Mouse (Mus musculus) kidney, adult 2 months (tissue): Measurements from ENCODE around the gene Ewsr1.
A peak's percentile ranks its signal among the peaks of the same experiment; 100 is the strongest.

ENCODE experiments used
- CTCF ChIP-seq: fragments of 200-500 bp; conservative IDR thresholded peaks from 2 replicates; pipeline ENCODE4 v1.5.1; 2011; ENCODE audit warnings: low read depth, mild to moderate bottlenecking, control low read depth, low read length, moderate library complexity, mixed read lengths; ENCODE audit not compliant: insufficient read depth, insufficient read length
- POLR2A ChIP-seq: fragments of 200-500 bp; IDR thresholded peaks from one replicate; pipeline ENCODE4 v1.6.1; 2011; ENCODE audit warnings: low read depth, low read length, control low read depth

DNA sequence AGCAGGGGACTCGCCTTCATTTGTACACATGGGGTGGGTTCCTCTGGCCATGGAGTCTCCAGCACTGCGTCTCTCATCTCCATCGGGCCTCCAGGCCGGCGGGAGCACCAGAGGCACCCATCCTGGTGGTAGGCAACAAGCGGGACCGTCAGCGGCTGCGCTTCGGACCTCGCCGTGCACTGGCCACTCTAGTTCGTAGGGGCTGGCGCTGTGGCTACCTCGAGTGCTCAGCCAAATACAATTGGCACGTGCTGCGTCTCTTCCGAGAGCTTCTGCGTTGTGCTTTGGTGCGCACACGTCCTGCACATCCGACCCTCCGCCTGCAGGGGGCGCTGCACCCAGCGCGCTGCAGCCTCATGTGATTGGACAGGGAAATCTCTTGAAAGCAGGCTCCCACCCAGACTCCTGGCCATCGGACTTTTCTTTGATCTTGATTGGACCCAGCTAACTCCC is 39.3 kb downstream of the Ewsr1 start:
- TF ChIP-seq CTCF: peak; percentile 72
- TF ChIP-seq POLR2A: no peak
